Mouse (Mus musculus): ENCODE measurements around the gene Iqub. TPM values are rescaled to one million over a fixed set of nuclear protein-coding genes. Genes with fewer than 3 reads are reported as not detected.

Gene Iqub
- polyA plus RNA-seq (2016; fragmentation: Nextera tagmentation; extraction: Ambion mirVana), result 0.62 and 0.96 TPM in 2 replicates

DNA sequence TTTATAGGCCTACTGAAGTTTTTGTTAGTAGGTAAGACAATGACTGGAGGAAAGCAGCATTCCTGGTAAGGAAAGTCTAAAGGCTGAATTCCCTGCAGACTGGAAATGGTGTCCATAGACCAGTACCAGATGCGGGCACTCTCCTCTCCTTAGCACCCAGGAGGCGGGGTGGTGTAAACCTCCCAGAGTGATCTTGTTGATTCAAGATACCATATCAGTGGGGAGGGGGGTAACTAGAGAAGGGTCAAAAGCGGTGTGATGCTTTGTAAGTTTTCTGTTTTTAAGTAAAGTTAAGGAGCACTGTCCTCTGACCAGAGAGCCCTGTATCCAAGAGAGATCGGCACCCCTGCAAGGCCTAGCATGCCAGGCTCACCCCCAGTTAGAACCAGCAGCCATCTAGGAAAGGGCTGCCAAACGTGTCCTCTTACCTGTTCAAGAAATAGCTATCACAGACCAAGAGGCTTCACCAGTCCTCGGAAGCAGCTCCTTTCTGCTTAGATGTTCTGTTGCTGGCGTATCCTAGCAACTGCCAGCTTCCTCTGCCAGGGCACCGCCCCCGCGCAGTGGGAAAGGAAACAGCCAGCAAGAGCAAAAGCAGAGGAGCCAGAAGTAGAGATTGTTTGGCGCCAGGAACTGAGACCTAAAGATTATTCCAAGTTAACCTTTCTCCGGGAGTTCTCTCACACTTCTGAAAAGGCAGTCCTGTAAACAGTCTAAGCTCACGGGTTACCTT is at the start of gene Iqub:
TSS of gene Iqub (minus strand) at position 516 of the 733 bp plus-strand sequence.
- peak within 1 kb of the TSS; percentile 35 for H3K4me2 ChIP-seq
- no peaks in the 10 kb centered on the region for H3K27me3 ChIP-seq
- H3K9me3 ChIP-seq, result no peaks in the 10 kb centered on the region
- 24% methylated on average over 13 of the region's 13 CpGs for WGBS
- peaks cover 8% of the 10 kb centered on the region for H3K4me1 ChIP-seq
- no peak within 1 kb of the TSS for H3K27ac ChIP-seq
- peaks cover 13% of the 10 kb centered on the region for H3K36me3 ChIP-seq (replicated peaks)
- H3K4me3 ChIP-seq (replicated peaks), result no peak within 1 kb of the TSS
- H3K9ac ChIP-seq, result no peak within 1 kb of the TSS
- ATAC-seq (ENCODE audit: low FRiP score), result peak; percentile 84

DNA sequence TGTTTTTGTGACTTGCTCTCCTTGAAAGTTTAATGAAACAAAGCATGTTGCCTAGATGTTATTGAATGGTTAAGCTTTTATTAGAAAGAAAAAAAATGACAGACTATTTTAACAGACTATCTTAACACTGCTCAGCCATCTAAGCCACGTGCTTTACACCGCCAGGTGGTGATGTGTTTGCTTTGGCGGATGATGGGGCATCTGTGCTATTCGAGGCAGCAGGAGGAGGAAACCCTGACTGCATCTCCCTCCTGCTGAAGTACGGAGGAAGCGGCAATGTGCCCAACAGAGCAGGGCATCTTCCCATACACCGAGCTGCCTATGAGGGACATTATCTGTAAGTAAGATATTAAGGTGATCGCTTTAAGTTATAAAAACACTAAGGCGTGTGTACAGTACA is 49.2 kb upstream of the Iqub start:
- H3K4me1 ChIP-seq, result 0 out of 2 replicates have a peak, but pooled peaks cover 2% of the 10 kb centered on the region
- no peak overlapping the region for H3K27ac ChIP-seq
- H3K9me3 ChIP-seq, result no peaks in the 10 kb centered on the region
- no peak for ATAC-seq (ENCODE audit: low FRiP score)
- H3K27me3 ChIP-seq, result no peaks in the 10 kb centered on the region
- H3K4me3 ChIP-seq (replicated peaks), result no peak overlapping the region
- no peak overlapping the region for H3K9ac ChIP-seq
- no peak overlapping the region for H3K4me2 ChIP-seq
- WGBS, result 80% methylated on average over 9 of the region's 9 CpGs
- H3K36me3 ChIP-seq (replicated peaks), result no peaks in the 10 kb centered on the region

GRCm38 (mm10) chr6:24555488-24555887 is 40.6 kb upstream of the Iqub start:
- no peak for ATAC-seq (ENCODE audit: low FRiP score)
- WGBS, result 86% methylated on average over 2 of the region's 2 CpGs
- Histone ChIP-seq H3K9me3 (no peaks in the 10 kb centered on the region), H3K27ac (no peak overlapping the region), H3K4me2 (no peak overlapping the region), H3K4me1 (no peaks in the 10 kb centered on the region), H3K27me3 (no peaks in the 10 kb centered on the region), H3K4me3 (replicated peaks) (no peak overlapping the region), H3K9ac (no peak overlapping the region), H3K36me3 (replicated peaks) (no peaks in the 10 kb centered on the region)

GRCm38 (mm10) chr6:24554427-24555086 is 39.7 kb upstream of the Iqub start:
- no peaks in the 10 kb centered on the region for H3K4me1 ChIP-seq
- no peak overlapping the region for H3K4me2 ChIP-seq
- H3K36me3 ChIP-seq (replicated peaks), result no peaks in the 10 kb centered on the region
- 83% methylated on average over 11 of the region's 11 CpGs for WGBS
- H3K9ac ChIP-seq, result no peak overlapping the region
- H3K27ac ChIP-seq, result no peak overlapping the region
- no peak for ATAC-seq (ENCODE audit: low FRiP score)
- H3K27me3 ChIP-seq, result no peaks in the 10 kb centered on the region
- H3K9me3 ChIP-seq, result no peaks in the 10 kb centered on the region
- H3K4me3 ChIP-seq (replicated peaks), result no peak overlapping the region

DNA sequence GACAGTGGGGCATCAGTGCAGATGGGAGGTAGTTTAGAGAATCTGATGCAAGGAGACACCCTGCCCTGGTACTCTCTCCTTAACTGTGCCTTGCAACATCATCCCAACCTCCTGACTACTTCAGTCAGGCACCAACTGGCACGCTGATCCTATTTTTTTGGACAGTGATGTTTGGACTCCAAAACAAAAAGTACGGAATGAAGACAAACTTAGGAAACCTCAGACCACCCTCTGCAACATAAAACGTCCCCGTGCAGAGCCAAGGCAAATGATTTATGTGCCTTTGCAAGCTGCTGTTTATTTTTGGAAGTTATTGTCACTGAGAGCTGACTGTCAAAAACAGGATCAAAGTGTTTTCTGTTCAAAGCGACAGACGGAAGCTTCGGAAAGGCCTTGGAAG is 37.2 kb upstream of the Iqub start:
- WGBS, result 90% methylated on average over 7 of the region's 7 CpGs
- Histone ChIP-seq H3K9ac (no peak overlapping the region), H3K4me3 (replicated peaks) (no peak overlapping the region), H3K27ac (no peak overlapping the region), H3K9me3 (no peaks in the 10 kb centered on the region), H3K36me3 (replicated peaks) (no peaks in the 10 kb centered on the region), H3K4me2 (no peak overlapping the region), H3K4me1 (no peaks in the 10 kb centered on the region), H3K27me3 (no peaks in the 10 kb centered on the region)
- no peak for ATAC-seq (ENCODE audit: low FRiP score)

GRCm38 (mm10) chr6:24549801-24550200 is 34.9 kb upstream of the Iqub start:
- WGBS, result 87% methylated on average over 2 of the region's 2 CpGs
- Histone ChIP-seq H3K4me2 (no peak overlapping the region), H3K4me1 (no peaks in the 10 kb centered on the region), H3K9ac (no peak overlapping the region), H3K4me3 (replicated peaks) (no peak overlapping the region), H3K27me3 (no peaks in the 10 kb centered on the region), H3K27ac (no peak overlapping the region), H3K36me3 (replicated peaks) (no peaks in the 10 kb centered on the region), H3K9me3 (no peaks in the 10 kb centered on the region)
- ATAC-seq (ENCODE audit: low FRiP score), result no peak

DNA sequence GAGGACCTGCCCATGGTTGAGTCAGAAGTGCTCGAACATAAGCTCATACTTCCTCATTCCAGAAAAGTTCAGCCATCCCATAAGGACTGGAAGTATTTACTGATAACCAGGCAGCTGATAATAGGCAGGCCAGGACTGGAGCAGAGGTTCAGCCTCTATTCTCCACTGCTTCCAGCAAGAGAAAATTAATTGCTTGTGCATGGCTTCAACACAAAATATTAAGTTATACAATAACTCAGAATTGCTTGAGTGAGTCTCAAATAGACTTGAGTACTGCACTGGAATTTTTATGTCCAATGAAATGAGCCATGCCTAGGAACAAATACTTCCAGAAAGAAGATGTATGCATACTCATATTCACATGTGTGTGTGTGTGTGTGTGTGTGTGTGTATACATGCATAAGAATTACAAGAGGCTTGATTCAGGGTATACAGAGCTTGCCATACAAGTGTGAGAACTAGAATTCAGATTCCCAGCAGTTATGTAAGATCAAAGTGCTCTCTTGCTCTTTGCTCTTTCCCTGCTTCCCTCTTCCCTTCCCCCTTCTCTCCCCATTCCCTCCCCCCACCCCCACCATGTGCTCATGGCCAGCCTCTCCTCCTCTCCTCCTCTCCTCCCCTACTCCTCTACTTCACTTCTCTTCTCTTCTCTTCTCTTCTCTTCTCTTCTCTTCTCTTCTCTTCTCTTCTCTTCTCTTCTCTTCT is 32.0 kb upstream of the Iqub start:
- no peaks in the 10 kb centered on the region for H3K36me3 ChIP-seq (replicated peaks)
- 85% methylated on average over 1 of the region's 1 CpGs for WGBS
- H3K27ac ChIP-seq, result no peak overlapping the region
- no peaks in the 10 kb centered on the region for H3K27me3 ChIP-seq
- H3K4me1 ChIP-seq, result no peaks in the 10 kb centered on the region
- ATAC-seq (ENCODE audit: low FRiP score), result no peak
- no peak overlapping the region for H3K4me3 ChIP-seq (replicated peaks)
- no peaks in the 10 kb centered on the region for H3K9me3 ChIP-seq
- H3K9ac ChIP-seq, result no peak overlapping the region
- H3K4me2 ChIP-seq, result no peak overlapping the region

- no peak for ATAC-seq (ENCODE audit: low FRiP score)
- no peak overlapping the region for H3K4me2 ChIP-seq
Observed at GRCm38 (mm10) chr6:24543119-24543591, 28.3 kb upstream of the Iqub start.

GRCm38 (mm10) chr6:24542393-24542792 is 27.5 kb upstream of the Iqub start:
- ATAC-seq (ENCODE audit: low FRiP score), result no peak
- H3K27ac ChIP-seq, result no peak overlapping the region
- H3K27me3 ChIP-seq, result no peaks in the 10 kb centered on the region
- H3K4me1 ChIP-seq, result no peaks in the 10 kb centered on the region
- H3K4me2 ChIP-seq, result no peak overlapping the region
- no peaks in the 10 kb centered on the region for H3K9me3 ChIP-seq
- no peaks in the 10 kb centered on the region for H3K36me3 ChIP-seq (replicated peaks)
- H3K4me3 ChIP-seq (replicated peaks), result no peak overlapping the region
- no peak overlapping the region for H3K9ac ChIP-seq

More at GRCm38 (mm10) chr6:24543119-24543591, 28.3 kb upstream of the Iqub start:
- Histone ChIP-seq H3K27me3 (no peaks in the 10 kb centered on the region), H3K9me3 (no peaks in the 10 kb centered on the region), H3K27ac (no peak overlapping the region), H3K9ac (no peak overlapping the region), H3K4me3 (replicated peaks) (no peak overlapping the region), H3K36me3 (replicated peaks) (no peaks in the 10 kb centered on the region), H3K4me1 (no peaks in the 10 kb centered on the region)
- 70% methylated on average over 6 of the region's 6 CpGs for WGBS

- no peak for ATAC-seq (ENCODE audit: low FRiP score)
- WGBS, result 77% methylated on average over 4 of the region's 4 CpGs
- Histone ChIP-seq H3K27ac (no peak overlapping the region), H3K4me3 (replicated peaks) (no peak overlapping the region), H3K27me3 (no peaks in the 10 kb centered on the region), H3K4me1 (no peaks in the 10 kb centered on the region), H3K9me3 (no peaks in the 10 kb centered on the region), H3K9ac (no peak overlapping the region), H3K36me3 (replicated peaks) (no peaks in the 10 kb centered on the region), H3K4me2 (no peak overlapping the region)
Observed at GRCm38 (mm10) chr6:24540106-24540505, 25.2 kb upstream of the Iqub start.

GRCm38 (mm10) chr6:24538435-24538834 is 23.6 kb upstream of the Iqub start:
- Histone ChIP-seq H3K9ac (no peak overlapping the region), H3K4me3 (replicated peaks) (no peak overlapping the region), H3K4me2 (no peak overlapping the region), H3K9me3 (no peaks in the 10 kb centered on the region), H3K27me3 (no peaks in the 10 kb centered on the region), H3K4me1 (no peaks in the 10 kb centered on the region), H3K36me3 (replicated peaks) (no peaks in the 10 kb centered on the region), H3K27ac (no peak overlapping the region)
- 85% methylated on average over 3 of the region's 3 CpGs for WGBS
- ATAC-seq (ENCODE audit: low FRiP score), result no peak

GRCm38 (mm10) chr6:24532804-24533203 is 17.9 kb upstream of the Iqub start:
- Histone ChIP-seq H3K4me3 (replicated peaks) (no peak overlapping the region), H3K9ac (no peak overlapping the region), H3K27me3 (no peaks in the 10 kb centered on the region), H3K4me2 (no peak overlapping the region), H3K36me3 (replicated peaks) (no peaks in the 10 kb centered on the region), H3K9me3 (no peaks in the 10 kb centered on the region), H3K4me1 (peaks cover 9% of the 10 kb centered on the region; the same call in 1 of the 2 replicates), H3K27ac (no peak overlapping the region)
- 86% methylated on average over 3 of the region's 3 CpGs for WGBS
- no peak for ATAC-seq (ENCODE audit: low FRiP score)
